Mouse (Mus musculus): Measurements from ENCODE around the gene Rpgrip1l.
A peak's percentile ranks its signal among the peaks of the same experiment; 100 is the strongest.

The Rpgrip1l gene

GRCm38 (mm10) chr8:91312835-91313832 is at the start of gene Rpgrip1l, which contains the start of gene Fto:
Gene Rpgrip1l, minus strand, starts transcription at chr8:91313262.
Gene Fto, plus strand, starts transcription at chr8:91313525.
- peak; percentile 97 to 99 for DNase-seq (ENCODE audit: low spot score in 2 of 2)

GRCm38 (mm10) chr8:91360644-91361357 is 47.7 kb upstream of the Rpgrip1l start:
- no peak for DNase-seq (ENCODE audit: low spot score in 2 of 2)

GRCm38 (mm10) chr8:91359511-91359910 is 46.4 kb upstream of the Rpgrip1l start:
- DNase-seq (ENCODE audit: low spot score in 2 of 2), result no peak

- DNase-seq (ENCODE audit: low spot score in 2 of 2), result no peak
These were observed 45.0 kb upstream of the Rpgrip1l start for GRCm38 (mm10) chr8:91358016-91358415.

GRCm38 (mm10) chr8:91357493-91358014 is 44.5 kb upstream of the Rpgrip1l start:
- DNase-seq (ENCODE audit: low spot score in 2 of 2), result no peak

- DNase-seq (ENCODE audit: low spot score in 2 of 2), result no peak
These were observed 43.1 kb upstream of the Rpgrip1l start for GRCm38 (mm10) chr8:91355956-91356699.

- no peak for DNase-seq (ENCODE audit: low spot score in 2 of 2)
These were observed 42.3 kb upstream of the Rpgrip1l start for GRCm38 (mm10) chr8:91355301-91355905.

GRCm38 (mm10) chr8:91353907-91354306 is 40.8 kb upstream of the Rpgrip1l start:
- DNase-seq (ENCODE audit: low spot score in 2 of 2), result no peak

GRCm38 (mm10) chr8:91353062-91353461 is 40.0 kb upstream of the Rpgrip1l start:
- no peak for DNase-seq (ENCODE audit: low spot score in 2 of 2)

- DNase-seq (ENCODE audit: low spot score in 2 of 2), result no peak
These were observed 39.5 kb upstream of the Rpgrip1l start for GRCm38 (mm10) chr8:91352598-91352997.

GRCm38 (mm10) chr8:91350628-91351027 is 37.6 kb upstream of the Rpgrip1l start:
- peak in 1 of 2 experiments; percentile 61 for DNase-seq (ENCODE audit: low spot score in 2 of 2)

GRCm38 (mm10) chr8:91349816-91350215 is 36.8 kb upstream of the Rpgrip1l start:
- DNase-seq (ENCODE audit: low spot score in 2 of 2), result no peak

GRCm38 (mm10) chr8:91347595-91347994 is 34.5 kb upstream of the Rpgrip1l start:
- no peak for DNase-seq (ENCODE audit: low spot score in 2 of 2)

- no peak for DNase-seq (ENCODE audit: low spot score in 2 of 2)
These were observed 34.1 kb upstream of the Rpgrip1l start for GRCm38 (mm10) chr8:91347146-91347545.

- DNase-seq (ENCODE audit: low spot score in 2 of 2), result no peak
These were observed 31.6 kb upstream of the Rpgrip1l start for GRCm38 (mm10) chr8:91344659-91345058.

GRCm38 (mm10) chr8:91342798-91343197 is 29.7 kb upstream of the Rpgrip1l start:
- no peak for DNase-seq (ENCODE audit: low spot score in 2 of 2)

- DNase-seq (ENCODE audit: low spot score in 2 of 2), result no peak
These were observed 29.1 kb upstream of the Rpgrip1l start for GRCm38 (mm10) chr8:91342196-91342595.

- DNase-seq (ENCODE audit: low spot score in 2 of 2), result no peak
These were observed 27.7 kb upstream of the Rpgrip1l start for GRCm38 (mm10) chr8:91340746-91341145.

- no peak for DNase-seq (ENCODE audit: low spot score in 2 of 2)
These were observed 26.6 kb upstream of the Rpgrip1l start for GRCm38 (mm10) chr8:91339651-91340050.

GRCm38 (mm10) chr8:91338389-91339154 is 25.5 kb upstream of the Rpgrip1l start:
- DNase-seq (ENCODE audit: low spot score in 2 of 2), result peak in 1 of 2 experiments; percentile 44
